Mouse (Mus musculus): ENCODE results near the gene Apobec4. TPM values are rescaled to one million over a fixed set of nuclear protein-coding genes. Genes with fewer than 3 reads are reported as not detected.

The Apobec4 gene
- total RNA-seq (2021), result not detected
- long read RNA-seq, experiment 1, partial matches to known transcripts, result 0 of 1 reads
- long read RNA-seq, experiment 1, other reads (novel, unspliced or antisense), result 1 of 1 reads
- long read RNA-seq, experiment 2, partial matches to known transcripts, result 0 of 3 reads
- long read RNA-seq, experiment 2, other reads (novel, unspliced or antisense), result 3 of 3 reads

DNA sequence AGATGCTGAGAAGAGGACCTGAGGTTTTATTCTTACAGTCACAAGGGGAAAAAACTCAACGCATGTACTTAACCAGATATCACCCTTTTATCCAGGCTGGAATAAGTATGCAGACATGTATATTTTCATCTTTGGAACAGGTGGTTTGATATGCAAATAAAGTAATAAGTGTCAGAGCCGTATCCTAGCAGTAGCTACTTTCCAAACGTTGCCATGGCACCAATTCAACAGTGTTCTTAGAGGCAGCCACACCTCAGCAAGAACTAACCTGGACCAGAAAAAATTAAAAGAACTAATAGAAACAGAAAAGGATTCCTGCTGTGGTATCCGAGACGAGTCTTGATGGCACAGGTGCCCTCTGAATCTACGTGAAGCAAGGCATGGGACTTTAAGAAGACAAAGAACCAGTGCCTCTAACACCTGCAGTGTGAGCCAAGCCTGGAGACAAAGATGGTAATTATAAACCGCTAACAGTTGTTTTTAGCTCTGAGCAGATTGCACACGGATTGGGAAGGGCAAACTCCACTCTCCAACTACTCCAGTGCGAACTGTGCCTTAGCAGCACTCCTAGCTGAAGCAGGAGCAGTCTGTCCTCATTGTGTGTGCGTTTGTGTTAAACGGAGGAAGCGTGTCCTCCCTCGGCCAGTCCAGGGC, at the start of gene Apobec4:
Gene Apobec4 (plus strand): TSS at position 240 of the 654 bp plus-strand sequence.
- peak; percentile 56 to 71 for DNase-seq (ENCODE audit: low spot score in 2 of 2)
- intact Hi-C loops (cut with DNase I), result no loop called here

DNA sequence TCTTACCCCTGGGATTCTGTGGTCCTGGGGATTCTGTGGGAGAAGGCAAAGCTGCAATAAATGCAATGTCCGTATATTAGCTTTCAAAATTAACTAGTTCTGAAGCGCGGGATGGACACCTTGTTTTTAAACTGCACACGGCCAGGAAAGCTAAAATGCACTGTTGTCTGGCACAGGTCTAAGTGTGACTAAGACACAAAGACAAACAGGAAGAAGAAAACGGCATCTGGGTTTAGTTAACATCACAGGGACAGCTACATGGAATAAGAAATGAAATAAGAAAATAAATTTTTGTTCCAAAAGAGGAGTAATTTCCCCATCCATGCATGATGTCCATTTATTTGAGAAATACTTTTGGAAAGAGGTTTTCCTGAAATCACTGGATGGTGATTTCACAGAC, 49.3 kb upstream of the Apobec4 start:
- no peak for DNase-seq (ENCODE audit: low spot score in 2 of 2)
- intact Hi-C loops (cut with DNase I), result no loop called here

- intact Hi-C loops (cut with DNase I), result no loop called here
- DNase-seq (ENCODE audit: low spot score in 2 of 2), result no peak
Measured at GRCm38 (mm10) chr1:152702920-152703319, 47.4 kb upstream of the Apobec4 start.

DNA sequence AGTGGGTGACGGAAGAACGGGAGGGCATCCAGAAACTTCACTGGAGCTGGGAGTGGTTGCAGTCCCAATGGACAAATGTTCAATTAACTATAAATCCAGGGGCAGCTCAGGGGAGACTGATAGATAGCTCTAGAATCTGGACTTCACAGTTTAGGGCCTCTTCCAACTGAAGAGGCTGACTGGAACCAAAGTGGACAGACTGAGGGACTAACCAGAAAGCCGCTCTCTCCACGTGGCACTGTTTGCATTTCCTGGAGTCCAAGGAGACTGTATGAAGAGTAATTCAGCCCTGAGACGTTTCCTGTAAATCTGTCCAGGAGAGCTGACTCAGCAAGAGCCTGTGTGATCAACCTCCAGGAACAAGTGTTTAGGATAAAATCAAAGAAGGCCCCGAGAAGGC, 46.4 kb upstream of the Apobec4 start:
- DNase-seq (ENCODE audit: low spot score in 2 of 2), result no peak
- intact Hi-C loops (cut with DNase I), result no loop called here

DNA sequence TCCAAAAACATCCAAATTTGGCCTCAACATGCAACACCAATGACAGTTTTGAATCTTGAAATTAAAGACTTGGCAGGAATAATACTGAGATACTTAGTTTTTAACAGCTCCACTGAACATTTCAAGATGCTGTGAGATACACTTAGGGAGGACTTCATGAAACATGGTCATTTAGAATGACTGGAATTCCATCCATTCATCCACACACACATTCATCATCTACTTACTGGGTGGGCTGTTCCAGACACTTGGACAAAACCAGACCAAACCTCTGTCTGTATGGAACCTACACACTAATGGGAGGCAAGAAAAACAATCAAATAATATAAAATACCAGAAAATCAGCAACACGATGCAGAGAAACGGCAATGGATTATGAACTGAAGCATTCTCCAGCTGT, 42.8 kb upstream of the Apobec4 start:
- DNase-seq (ENCODE audit: low spot score in 2 of 2), result no peak
- intact Hi-C loops (cut with DNase I), result no loop called here

DNA sequence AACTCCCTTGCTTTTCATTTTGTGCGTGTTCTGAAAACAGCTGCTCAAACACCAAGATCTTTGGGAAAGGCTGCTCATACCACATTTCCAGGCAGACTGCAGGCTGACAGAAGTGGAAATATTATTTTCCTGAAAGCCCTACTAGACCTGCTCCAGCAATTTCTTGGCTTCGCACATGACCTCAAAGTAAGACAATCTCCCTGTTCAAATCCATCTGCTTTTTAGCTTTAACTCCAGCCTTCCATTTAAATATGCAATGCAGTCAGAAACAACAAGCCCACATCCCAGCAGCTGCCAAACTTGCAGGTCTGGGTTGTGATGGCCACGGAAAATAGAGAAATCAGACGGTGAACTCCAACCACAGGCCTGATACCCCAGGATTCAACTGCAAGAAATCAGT, 39.3 kb upstream of the Apobec4 start:
- no peak for DNase-seq (ENCODE audit: low spot score in 2 of 2)
- intact Hi-C loops (cut with DNase I), result no loop called here

DNA sequence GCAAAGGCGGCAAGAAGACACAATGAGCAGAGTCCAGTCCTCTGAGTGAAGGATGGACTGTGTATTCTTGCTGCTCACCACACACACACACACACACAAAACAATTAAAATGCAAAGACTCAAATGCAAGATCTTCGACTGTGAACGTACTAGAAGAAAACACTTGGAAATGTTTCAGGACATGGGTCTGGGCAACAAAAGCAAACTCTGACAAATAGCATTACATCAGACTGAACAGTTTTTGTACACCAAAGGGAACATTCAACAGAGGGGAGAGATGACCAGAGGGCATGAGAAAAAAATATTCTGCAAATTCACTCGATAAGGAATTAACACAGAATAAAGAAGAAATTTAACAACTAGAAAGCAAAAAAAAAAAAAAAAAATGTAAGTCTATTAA, 36.4 kb upstream of the Apobec4 start:
- no peak for DNase-seq (ENCODE audit: low spot score in 2 of 2)
- intact Hi-C loops (cut with DNase I), result no loop called here

GRCm38 (mm10) chr1:152714405-152714804, 35.9 kb upstream of the Apobec4 start:
- DNase-seq (ENCODE audit: low spot score in 2 of 2), result no peak
- intact Hi-C loops (cut with DNase I), result no loop called here

GRCm38 (mm10) chr1:152717329-152717728, 33.0 kb upstream of the Apobec4 start:
- no peak for DNase-seq (ENCODE audit: low spot score in 2 of 2)
- intact Hi-C loops (cut with DNase I), result no loop called here

- DNase-seq (ENCODE audit: low spot score in 2 of 2), result no peak
- intact Hi-C loops (cut with DNase I), result no loop called here
Measured at GRCm38 (mm10) chr1:152718200-152718599, 32.2 kb upstream of the Apobec4 start.

GRCm38 (mm10) chr1:152720969-152721368, 29.4 kb upstream of the Apobec4 start:
- no peak for DNase-seq (ENCODE audit: low spot score in 2 of 2)
- intact Hi-C loops (cut with DNase I), result no loop called here

DNA sequence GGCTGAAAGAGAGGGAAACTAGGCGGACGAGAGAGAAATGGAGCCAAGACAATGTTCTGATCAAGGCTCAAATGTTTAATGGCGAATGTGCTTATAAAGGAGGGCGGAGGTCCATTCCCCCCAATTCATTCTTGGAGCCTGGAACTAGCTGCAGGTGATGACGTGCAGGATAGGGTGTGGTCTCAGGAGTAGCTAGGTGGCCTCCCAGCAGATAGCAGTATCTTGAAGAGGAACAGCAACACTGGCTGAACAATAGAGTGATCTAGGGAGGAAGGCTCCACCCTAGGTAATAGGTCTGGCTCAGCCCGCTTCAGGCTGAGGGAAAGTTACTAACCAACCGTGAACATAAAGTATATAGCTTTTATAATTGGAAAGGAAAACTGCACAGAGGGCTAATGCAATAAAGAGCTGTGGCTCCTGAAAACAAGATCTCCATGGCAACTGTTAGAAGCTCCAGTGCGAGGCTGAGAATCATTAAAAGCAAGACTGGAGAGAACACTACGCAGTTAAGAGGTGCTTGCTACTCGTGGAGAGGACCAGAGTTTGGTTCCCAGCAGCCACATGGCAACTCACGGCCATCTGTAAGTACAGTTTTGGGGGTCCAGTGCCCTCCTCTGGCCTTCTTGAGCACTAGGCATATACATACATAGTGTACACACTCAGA, 28.7 kb upstream of the Apobec4 start:
- no peak for DNase-seq (ENCODE audit: low spot score in 2 of 2)
- intact Hi-C loops (cut with DNase I), result no loop called here

- DNase-seq (ENCODE audit: low spot score in 2 of 2), result no peak
- intact Hi-C loops (cut with DNase I), result no loop called here
Measured at GRCm38 (mm10) chr1:152724286-152724685, 26.1 kb upstream of the Apobec4 start.

- intact Hi-C loops (cut with DNase I), result no loop called here
- DNase-seq (ENCODE audit: low spot score in 2 of 2), result no peak
Measured at GRCm38 (mm10) chr1:152726095-152726494, 24.3 kb upstream of the Apobec4 start.

DNA sequence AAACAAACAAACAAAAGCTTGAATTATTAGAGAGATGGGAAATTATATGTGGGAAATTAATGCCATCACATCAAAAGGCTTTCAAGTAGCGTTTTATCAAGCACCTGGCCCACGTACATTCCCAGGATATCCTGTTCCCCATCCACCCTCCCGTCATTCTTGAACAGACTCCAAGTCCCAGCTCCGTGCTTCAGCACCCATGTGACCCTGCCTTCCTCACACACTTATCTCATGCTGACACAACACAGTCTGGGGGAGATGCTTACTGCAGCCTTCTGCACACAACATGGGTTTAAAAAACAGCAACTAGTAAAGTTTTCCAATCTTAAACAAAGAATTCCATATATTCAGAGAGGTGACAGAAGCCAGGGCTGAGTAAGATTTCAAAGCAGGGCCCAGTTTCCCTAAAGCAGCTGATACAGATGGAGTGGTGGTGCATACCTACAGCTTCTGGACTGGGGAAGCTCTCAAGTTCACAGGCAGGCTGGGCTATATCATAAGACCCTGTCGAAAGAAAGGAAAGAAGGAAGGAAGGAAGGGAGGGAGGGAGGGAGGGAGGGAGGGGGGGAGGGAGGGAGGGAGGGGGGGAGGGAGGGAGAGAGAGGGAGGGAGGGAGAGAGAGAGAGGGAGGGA, 22.6 kb upstream of the Apobec4 start:
- intact Hi-C loops (cut with DNase I), result no loop called here
- DNase-seq (ENCODE audit: low spot score in 2 of 2), result no peak

DNA sequence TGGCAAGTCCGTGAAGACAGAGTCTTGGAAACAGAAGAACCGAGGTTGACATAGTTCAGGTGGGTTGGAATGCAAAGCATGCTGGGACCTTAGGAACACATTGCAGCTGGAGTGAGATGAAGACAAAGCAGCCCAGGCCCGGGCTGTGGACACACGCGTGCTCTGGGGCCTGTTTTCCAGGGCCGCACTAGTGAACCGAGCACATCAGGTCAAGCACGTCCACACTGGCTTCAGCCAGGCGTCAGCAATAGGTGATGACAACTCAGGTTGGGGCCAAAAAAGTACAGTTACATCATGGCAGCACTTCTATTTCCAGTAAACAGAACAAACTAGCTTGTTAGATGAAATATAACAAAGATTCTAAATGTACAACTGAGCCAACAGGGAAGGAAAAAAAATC, 11.6 kb upstream of the Apobec4 start:
- DNase-seq (ENCODE audit: low spot score in 2 of 2), result no peak
- intact Hi-C loops (cut with DNase I), result no loop called here

- DNase-seq (ENCODE audit: low spot score in 2 of 2), result no peak
- intact Hi-C loops (cut with DNase I), result no loop called here
Measured at GRCm38 (mm10) chr1:152739374-152739773, 11.0 kb upstream of the Apobec4 start.

GRCm38 (mm10) chr1:152743095-152743826, 7.1 kb upstream of the Apobec4 start:
- intact Hi-C loops (cut with DNase I), result loop anchor here (10.0 kb wide), 1 partner anchor 338 kb away; no protein-coding TSS in a partner anchor
- DNase-seq (ENCODE audit: low spot score in 2 of 2), result no peak

DNA sequence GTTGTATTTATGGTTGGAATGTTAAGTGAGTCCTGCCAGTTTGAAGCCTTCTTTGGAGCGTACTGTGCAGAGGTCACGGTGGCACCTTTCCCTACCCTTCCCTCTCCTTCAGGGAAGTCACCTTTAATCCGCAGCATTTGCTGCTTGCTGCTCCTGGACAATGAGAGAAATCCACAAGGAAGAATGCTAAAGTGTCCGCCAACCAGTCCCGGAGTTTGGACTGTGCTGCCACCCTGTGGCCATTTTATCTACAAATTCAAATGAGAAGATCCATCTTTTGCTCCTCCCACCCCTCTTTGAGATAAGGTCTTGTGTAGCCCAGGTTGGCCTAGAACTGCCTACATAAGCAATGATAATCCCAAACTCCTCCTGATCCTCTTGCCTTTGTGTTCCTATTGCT, 3.9 kb upstream of the Apobec4 start:
- DNase-seq (ENCODE audit: low spot score in 2 of 2), result peak; percentile 90 to 92
- intact Hi-C loops (cut with DNase I), result loop anchor here (2.0 to 10.0 kb wide), 3 partner anchors 104 to 342 kb away; no protein-coding TSS in a partner anchor

GRCm38 (mm10) chr1:152749276-152749675, 1.1 kb upstream of the Apobec4 start:
- intact Hi-C loops (cut with DNase I), result loop anchor here (5.0 to 10.0 kb wide), 2 partner anchors 107 to 344 kb away; no protein-coding TSS in a partner anchor
- DNase-seq (ENCODE audit: low spot score in 2 of 2), result no peak

Measured in left cerebral cortex, postnatal 14 days (tissue).